Mouse (Mus musculus) frontal cortex, postnatal 14 days (tissue): Measurements from ENCODE around the gene Ftsj3.
"Not testable (repeated sequence)": the region's sequence is repeated elsewhere in the genome, so short reads cannot be mapped to it uniquely, and the experiment has no call there.

ENCODE experiments used
- DNase-seq, 2 experiments: peaks; one replicate each; pipeline ENCODE4 v3.0.0; 2022; ENCODE audit warnings: low spot score in 2 of 2

The Ftsj3 gene

GRCm38 (mm10) chr11:106268326-106269059 lies 12.6 kb upstream of the Ftsj3 start:
- no peak for DNase-seq

DNA sequence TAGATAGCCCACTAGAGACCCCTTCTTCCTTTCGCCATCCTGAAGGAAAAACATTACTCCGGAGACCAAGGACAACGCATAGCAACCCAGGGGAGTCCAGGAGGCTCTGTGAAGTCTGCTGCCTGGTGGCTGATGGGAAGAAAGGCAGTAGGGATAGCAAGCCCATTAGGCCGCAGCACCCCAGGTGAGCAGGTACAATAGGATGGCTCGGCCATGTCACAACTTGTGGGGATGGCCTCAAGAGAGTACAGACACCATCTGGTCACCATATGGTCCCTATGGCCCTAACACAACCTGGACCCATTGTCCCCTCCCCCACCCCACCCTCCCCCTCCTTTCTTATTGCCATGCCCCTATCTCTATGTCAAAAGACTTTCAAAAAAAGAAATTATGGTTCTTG lies 12.0 kb upstream of the Ftsj3 start:
- DNase-seq = no peak

DNA sequence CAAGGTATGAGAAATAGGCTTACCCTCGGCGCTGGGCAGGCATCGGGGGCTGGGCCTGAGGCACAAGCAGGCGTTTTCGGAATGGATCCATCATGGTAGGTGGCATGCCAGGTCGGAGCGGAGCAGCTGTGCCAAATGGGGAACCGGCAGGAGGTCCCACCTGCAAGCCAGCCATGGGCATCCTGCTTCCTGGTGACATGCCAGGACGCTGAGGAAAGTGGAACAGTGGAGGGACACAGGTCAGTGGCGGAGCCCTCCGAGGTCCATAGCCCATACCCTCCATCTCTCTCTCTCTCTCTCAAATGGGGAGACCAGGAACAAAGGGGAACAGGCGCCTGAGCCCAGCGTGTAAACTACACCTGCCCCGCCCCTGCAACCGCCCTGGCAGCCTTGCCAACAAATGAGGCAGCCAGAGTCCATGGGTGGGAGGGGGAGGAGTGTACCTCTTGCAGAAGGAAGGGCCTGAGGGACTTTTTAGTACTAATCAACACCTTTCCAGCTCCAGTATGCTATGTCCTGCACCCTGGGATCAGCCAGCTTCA lies 11.5 kb upstream of the Ftsj3 start:
- DNase-seq = no peak

DNA sequence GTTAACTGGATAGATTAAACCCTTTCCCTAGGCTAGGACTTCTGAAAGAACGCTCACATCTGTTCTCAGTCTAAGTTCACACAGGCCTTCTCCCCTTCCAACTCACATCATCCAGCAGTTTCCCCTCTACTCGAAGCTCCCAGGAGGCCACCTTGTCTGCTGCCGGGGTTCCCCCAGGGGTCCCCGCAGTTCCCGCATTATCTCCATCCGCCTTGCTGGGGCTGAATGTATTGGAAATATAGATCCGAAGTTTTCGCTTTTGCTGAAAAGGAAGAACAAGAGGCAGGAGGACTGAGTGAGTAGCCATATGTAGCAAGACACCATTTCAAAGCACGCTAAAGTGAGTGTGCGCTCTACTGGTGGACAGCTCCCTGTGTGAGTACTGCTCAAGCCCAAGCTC lies 10.6 kb upstream of the Ftsj3 start:
- DNase-seq = no peak

DNA sequence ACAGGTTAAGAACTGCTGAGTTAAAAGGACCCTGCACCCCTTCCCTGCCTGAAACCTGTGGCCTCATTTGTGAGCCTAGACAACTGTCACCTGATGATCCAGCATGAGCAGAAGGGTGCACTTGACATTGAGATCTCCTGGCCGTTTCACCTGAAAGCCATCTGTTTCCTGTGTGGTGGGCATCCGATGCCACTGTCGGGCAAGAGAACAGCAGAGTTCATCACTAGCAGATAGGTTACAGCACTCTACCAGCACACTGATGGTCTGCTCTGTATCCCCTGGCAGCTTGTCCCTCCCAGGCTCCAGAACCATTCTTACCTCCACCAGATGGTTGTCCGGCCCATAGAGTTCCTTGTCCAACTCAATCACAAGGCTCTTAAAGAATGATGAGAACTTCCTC lies 9.7 kb upstream of the Ftsj3 start:
- no peak for DNase-seq

DNA sequence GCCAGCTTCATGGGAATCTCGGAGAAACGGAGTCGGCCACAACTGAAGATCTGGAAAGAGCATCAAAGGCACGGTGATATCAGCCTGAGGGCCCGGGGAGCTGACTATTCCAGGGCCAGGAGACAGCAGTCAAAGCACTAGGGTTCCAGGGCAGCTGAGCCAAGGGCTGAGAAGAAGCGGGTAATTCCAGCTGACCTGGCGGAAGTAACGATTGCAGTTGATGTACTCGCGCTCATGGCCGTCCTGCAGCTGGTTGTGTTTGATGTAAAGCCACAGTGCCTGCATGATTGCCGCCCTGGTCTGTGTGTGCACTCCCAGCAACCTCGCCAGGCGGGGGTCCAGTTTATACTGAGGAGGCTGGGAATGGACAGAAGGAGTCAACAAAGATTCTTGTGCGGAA lies 9.1 kb upstream of the Ftsj3 start:
- no peak for DNase-seq

- DNase-seq = no peak
Observed at GRCm38 (mm10) chr11:106263963-106264362, 8.1 kb upstream of the Ftsj3 start.

GRCm38 (mm10) chr11:106260826-106261450 lies 5.1 kb upstream of the Ftsj3 start:
- no peak for DNase-seq

DNA sequence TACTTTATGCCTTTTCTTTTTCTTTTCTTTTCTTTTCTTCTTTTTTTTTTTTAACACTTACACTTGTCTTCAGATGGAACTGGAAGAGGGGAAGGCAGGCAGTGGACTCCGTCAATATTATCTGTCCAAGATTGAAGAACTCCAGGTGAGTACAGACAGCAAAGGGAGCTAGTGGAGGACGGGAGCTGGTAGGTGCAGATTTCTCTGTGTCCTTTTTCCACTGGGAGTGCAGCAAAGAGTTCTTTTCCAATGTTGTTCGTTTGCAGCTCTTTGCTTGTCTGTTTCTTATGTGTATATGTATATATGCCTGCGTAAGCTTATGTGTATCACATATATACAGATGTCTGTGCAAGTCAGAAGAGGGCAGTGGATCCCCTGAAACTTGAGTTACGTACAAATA lies 896 bp upstream of the Ftsj3 start:
- no peak for DNase-seq

GRCm38 (mm10) chr11:106255174-106255573 lies 705 bp downstream of the Ftsj3 start:
- DNase-seq = no peak

DNA sequence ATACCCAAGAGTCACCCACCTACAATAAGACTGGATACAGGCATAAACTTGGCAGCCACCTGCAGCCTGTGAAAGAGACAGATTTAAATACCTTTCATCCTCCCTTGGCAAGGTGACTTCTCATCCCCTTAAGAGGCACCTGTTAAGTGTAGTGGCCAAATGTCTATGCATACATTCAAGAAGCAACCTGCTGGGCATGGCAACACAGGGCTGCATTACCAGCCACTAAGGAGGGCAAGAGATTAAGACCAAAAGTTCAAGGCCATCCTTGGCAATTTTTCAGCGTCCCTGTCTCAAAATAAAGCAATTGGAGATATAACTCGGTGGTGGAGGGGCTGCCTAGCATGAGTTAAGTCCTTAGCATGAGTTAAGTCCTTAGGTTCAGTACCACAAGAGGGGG lies 1.1 kb downstream of the Ftsj3 start:
- DNase-seq = no peak

DNA sequence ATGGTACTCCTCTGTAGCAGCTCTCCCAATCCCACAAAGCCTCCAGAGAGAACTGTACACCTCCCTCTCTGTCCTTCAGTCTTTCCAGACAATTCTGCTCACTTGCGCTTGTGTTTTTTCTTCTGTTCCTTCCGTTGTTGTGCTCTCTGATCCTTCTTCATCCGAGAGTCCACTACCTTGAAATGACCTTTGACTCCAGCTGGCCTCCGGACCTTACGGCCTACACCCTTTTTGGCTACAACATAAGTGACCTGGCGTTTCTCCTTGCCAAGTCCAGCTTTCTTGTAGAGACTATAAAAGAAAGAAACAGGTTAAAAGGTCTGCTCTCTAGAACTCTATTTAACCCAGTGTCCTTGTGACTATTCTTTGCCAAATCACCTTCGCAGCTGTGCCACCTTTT lies 6.6 kb downstream of the Ftsj3 start:
- DNase-seq = no peak

GRCm38 (mm10) chr11:106246834-106247233 lies 9.0 kb downstream of the Ftsj3 start:
- no peak for DNase-seq

- DNase-seq = not testable (repeated sequence)
Observed at GRCm38 (mm10) chr11:106233978-106234377, 21.9 kb downstream of the Ftsj3 start.

DNA sequence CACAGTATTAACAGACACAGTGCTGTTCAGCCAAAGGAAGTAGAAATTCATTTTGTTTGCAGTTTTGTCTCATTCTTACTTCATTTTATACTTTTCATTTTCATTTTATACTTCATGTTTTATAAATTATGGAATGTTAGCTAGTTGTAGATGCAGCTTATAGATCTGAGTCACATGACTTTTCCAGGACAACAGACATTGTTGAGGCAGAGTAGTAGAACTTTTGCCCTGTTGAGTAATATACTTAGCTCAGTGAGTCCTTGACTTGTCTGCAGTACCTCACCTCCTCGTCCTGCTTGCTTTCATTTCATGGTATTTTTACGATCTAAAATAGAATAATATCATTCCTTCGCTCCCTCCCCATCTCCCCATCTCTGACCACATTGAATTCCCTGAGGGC lies 35.3 kb downstream of the Ftsj3 start:
- DNase-seq = no peak

DNA sequence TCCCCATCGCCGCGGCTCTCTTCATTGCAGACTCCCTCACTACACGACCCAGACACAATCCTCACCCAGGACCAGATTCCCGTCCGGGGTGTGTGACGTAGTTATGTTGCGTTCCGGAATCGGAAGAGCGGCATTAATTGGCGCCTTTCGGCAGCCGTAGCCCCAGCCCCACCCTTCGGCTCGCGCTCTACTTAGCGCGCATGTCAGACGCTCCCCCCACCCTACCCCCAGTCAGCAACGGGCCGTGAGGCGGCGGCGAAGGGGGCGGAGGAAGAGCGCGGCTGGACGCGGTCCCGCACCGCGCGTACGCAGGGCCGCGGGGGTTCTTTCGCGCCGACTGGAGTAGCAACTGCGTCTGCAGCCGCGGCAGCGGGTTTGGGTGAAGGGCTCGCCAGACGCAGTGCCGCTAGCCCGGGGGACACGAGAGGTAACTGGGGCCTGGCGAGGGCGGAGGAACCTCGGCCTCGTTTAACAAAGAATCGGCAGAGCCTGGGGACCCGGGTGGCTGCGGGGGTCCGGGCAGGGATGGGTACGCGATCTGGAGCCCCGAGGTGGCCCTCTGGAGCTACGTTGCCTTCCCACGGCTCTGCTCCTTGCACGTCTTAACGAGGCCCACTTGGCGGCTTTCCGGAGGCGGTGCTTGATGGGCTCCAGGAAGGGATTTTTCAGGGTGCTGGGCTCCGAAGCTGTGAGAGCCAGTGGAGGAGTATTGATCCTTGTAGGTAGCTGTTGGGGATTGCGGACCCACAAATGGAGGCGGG lies 39.0 kb downstream of the Ftsj3 start, which contains the start of gene Ddx42:
TSS of gene Ddx42 (plus strand) at position 197 of the 761 bp plus-strand sequence.
- peak; percentile 88 to 90 for DNase-seq

DNA sequence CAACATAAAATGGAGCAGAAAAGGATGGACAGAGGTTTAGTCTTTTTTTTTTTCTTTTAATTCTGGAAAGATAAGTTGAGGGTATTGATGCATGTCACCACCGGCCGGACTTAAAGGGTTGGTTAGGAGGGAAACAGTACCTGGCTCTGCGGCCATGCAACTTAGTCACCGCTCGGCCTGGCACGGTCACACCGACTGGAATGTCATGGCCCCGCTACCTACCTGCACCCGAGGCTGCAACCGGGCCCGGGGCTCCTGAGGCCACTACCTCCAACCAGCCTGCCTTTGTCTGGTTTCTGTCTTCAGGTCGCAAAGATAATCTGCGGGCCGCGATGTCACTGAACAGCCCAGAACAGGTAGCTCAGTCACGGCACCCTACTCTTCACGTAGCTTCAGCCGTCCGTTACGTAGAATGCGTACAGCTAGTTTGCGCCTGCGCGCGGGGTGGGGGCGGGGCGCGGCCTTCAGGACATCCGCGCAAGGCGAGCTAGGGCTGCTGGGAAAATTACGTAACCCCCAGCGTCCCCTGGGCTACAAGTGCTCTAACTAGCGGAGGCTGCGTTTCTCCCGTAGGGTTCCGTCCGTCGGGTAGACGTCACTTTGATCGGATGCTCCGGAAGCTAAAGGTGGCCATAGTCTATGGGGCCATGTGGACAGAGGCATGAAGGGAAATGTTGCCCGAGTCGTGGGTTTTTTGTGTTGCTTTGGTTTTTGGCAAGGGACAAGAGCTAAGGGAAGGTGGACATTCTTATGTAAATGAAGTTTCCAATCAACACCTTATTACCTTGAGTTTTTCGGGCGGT lies 39.8 kb downstream of the Ftsj3 start, which contains the start of gene Ccdc47:
TSS of gene Ccdc47 (minus strand) at position 418 of the 803 bp plus-strand sequence.
- peak; percentile 93 to 97 for DNase-seq

DNA sequence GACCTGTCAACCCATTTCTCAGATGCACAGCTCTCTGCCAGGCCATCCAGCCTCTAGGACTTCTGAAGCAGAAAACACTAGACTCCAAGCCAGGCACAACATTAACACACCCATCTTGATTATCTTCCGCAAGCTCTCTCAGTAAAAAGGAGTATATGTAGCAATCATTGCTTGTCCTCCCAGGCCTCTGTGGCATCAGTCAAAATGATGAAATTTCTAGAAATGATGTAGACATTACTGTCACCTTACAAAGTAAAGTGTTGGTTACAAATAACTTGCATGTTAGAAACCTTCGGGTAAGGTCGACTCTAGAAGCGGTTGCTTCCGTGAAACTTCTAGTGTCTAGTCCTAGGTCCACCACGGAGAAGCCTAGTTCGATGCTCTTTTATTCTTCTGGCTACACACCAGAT lies 40.4 kb downstream of the Ftsj3 start:
- DNase-seq = no peak

DNA sequence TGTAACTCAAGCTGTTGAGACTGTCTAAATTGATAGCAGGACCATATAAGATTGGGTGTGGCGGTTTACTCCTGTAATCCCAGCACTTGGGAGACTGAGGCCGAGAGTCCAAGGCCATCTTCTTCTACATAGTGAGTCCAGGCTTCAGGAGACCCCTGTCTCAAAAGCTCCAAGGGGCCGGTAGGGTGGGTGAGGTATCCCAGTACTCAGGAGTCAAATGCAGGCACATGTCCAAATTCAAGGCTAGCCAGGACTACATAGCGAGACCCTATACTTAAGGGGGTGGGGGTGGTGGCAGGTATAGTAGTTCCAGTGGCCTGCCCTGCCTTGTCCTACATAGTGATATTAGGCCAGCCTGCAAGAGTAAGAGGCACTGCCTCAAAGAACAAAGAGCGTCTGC lies 41.0 kb downstream of the Ftsj3 start:
- DNase-seq = no peak

DNA sequence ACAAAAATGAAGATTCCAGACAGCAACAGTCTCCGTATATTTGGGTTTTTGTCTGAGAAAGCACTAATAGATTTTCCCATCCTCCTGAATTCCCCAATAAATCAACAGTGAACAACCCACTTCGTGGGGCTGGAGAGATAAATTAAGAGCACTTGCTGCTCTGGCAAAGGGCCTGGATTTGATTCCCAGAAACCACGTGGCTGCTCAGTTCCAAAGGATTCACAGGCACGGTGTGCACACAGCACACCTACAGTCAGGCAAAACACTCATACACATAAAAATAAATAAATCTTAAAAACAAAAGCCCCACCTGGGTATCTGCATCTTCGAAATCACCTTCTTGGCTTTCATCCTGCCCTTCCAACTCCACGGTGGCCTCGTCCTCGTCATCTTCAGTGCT lies 43.1 kb downstream of the Ftsj3 start:
- no peak for DNase-seq

DNA sequence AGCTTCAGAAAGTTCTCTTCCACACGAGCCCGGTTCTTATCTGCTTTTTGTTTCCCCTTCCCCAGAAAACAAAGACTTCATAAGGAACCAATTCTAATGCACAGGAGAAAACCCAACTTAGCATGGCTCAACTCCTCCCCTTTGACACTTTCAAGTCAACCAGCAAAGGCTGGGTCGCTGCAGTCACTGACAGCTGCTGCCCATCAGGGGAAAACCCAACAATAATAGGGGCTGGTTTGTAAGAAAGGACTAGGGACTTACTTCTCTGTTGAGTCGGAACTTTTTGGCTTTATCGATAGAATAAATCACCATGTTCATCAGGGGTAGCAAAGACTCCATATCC lies 53.8 kb downstream of the Ftsj3 start, which contains the start of gene Strada:
TSS of gene Strada (minus strand) at position 46 of the 343 bp plus-strand sequence.
- DNase-seq = no peak
